7 mouse cellular contexts compared by ENCODE assay signal in genomic region chr4:41741158-41741560, GRCm38 (mm10). TPM values are rescaled to one million over a fixed set of nuclear protein-coding genes. Genes with fewer than 3 reads are reported as not detected.
DNase-seq lines count a peak whose midpoint lies in the region; ATAC-seq lines count a peak whose summit lies in the region.

No protein-coding gene starts in this region.

- peak overlapping the region; percentile 88 for H3K27ac ChIP-seq in limb, embryonic 10.5 days
- peak overlapping the region; percentile 81 for H3K27ac ChIP-seq in midbrain, embryonic 13.5 days

- peak overlapping the region; percentile 75 for H3K4me3 ChIP-seq in limb, embryonic 10.5 days
- peak overlapping the region; percentile 64 for H3K4me3 ChIP-seq in midbrain, embryonic 13.5 days (replicated peaks)

- WGBS in limb, embryonic 10.5 days: under 1% methylated on average over 27 of the region's 27 CpGs
- WGBS in midbrain, embryonic 13.5 days: under 1% methylated on average over 27 of the region's 27 CpGs

- no peaks in the 10 kb centered on the region for H3K27me3 ChIP-seq in limb, embryonic 10.5 days (ENCODE audit: low read depth, poor library complexity, severe bottlenecking)
- peaks cover 3% of the 10 kb centered on the region; the same call in 1 of the 2 replicates for H3K27me3 ChIP-seq in midbrain, embryonic 13.5 days

- peaks cover 4% of the 10 kb centered on the region; the same call in 1 of the 2 replicates for H3K9me3 ChIP-seq in limb, embryonic 10.5 days (replicated peaks)
- peaks cover 4% of the 10 kb centered on the region; the same call in 1 of the 2 replicates for H3K9me3 ChIP-seq in midbrain, embryonic 13.5 days

- peak; percentile 93 for DNase-seq in adrenal gland, adult 8-10 months
- DNase-seq in embryo, embryonic 9.5 days (ENCODE audit: extremely low spot score): peak; percentile 95
- DNase-seq in gastrocnemius, postnatal 4 days (ENCODE audit: low spot score in 2 of 2): peak; percentile 77 to 88
- DNase-seq in kidney, adult 11 months: peak; percentile 96
- DNase-seq in limb, embryonic 10.5 days (ENCODE audit: low spot score): peak; percentile 92
- DNase-seq in spleen, adult 12 weeks (ENCODE audit: low spot score): peak; percentile 86

- H3K36me3 ChIP-seq in limb, embryonic 10.5 days: peaks cover 16% of the 10 kb centered on the region
- H3K36me3 ChIP-seq in midbrain, embryonic 13.5 days: peaks cover 13% of the 10 kb centered on the region; the same call in 1 of the 2 replicates

- ATAC-seq in midbrain, embryonic 13.5 days: peak; percentile 96

- H3K4me1 ChIP-seq in limb, embryonic 10.5 days: peaks cover 39% of the 10 kb centered on the region
- H3K4me1 ChIP-seq in midbrain, embryonic 13.5 days (replicated peaks): peaks cover 21% of the 10 kb centered on the region

- peak overlapping the region; percentile 83 for H3K4me2 ChIP-seq in midbrain, embryonic 13.5 days (replicated peaks)

- H3K9ac ChIP-seq in midbrain, embryonic 13.5 days (replicated peaks): peak overlapping the region; percentile 79

RNA-seq across cellular contexts. Expression of gene Arid3c, which starts 10.2 kb away (rescaled TPM):
- total RNA-seq in adrenal gland, adult 8-10 months (2022): not detected
- not detected for total RNA-seq in gastrocnemius, postnatal 4 days (2021)
- not detected in 2 replicates for polyA plus RNA-seq in limb, embryonic 10.5 days (2016; fragmentation: Nextera tagmentation; extraction: Ambion mirVana)
- 0.26 and 0.32 TPM in 2 replicates for polyA plus RNA-seq in midbrain, embryonic 13.5 days (2015; fragmentation: Nextera tagmentation; extraction: Ambion mirVana)

RNA-seq across cellular contexts. Expression of gene Galt, which starts 13.9 kb away (rescaled TPM):
- total RNA-seq in adrenal gland, adult 8-10 months (2022): 10 to 100 TPM; 40.1 to 62.7 (median 51.0) TPM
- 10 to 100 TPM; 24.0 to 24.1 TPM for total RNA-seq in gastrocnemius, postnatal 4 days (2021)
- 33.7 and 37.6 TPM in 2 replicates for polyA plus RNA-seq in limb, embryonic 10.5 days (2016; fragmentation: Nextera tagmentation; extraction: Ambion mirVana)
- polyA plus RNA-seq in midbrain, embryonic 13.5 days (2015; fragmentation: Nextera tagmentation; extraction: Ambion mirVana): 29.7 and 30.0 TPM in 2 replicates

RNA-seq across cellular contexts. Expression of gene Sigmar1, which starts 14.8 kb away (rescaled TPM):
- total RNA-seq in adrenal gland, adult 8-10 months (2022): 10 to 100 TPM; 74.2 to 81.7 (median 78.8) TPM
- 10 to 100 TPM; 25.7 to 27.4 TPM for total RNA-seq in gastrocnemius, postnatal 4 days (2021)
- polyA plus RNA-seq in limb, embryonic 10.5 days (2016; fragmentation: Nextera tagmentation; extraction: Ambion mirVana): 83.7 and 91.1 TPM in 2 replicates
- 47.9 and 49.9 TPM in 2 replicates for polyA plus RNA-seq in midbrain, embryonic 13.5 days (2015; fragmentation: Nextera tagmentation; extraction: Ambion mirVana)

RNA-seq across cellular contexts. Expression of gene Dctn3, which starts 18.2 kb away (rescaled TPM):
- 100 to 1,000 TPM; 113 to 133 (median 119) TPM for total RNA-seq in adrenal gland, adult 8-10 months (2022)
- 10 to 100 TPM; 49.8 to 52.9 TPM for total RNA-seq in gastrocnemius, postnatal 4 days (2021)
- polyA plus RNA-seq in limb, embryonic 10.5 days (2016; fragmentation: Nextera tagmentation; extraction: Ambion mirVana): 118 and 123 TPM in 2 replicates
- polyA plus RNA-seq in midbrain, embryonic 13.5 days (2015; fragmentation: Nextera tagmentation; extraction: Ambion mirVana): 270 and 278 TPM in 2 replicates

RNA-seq across cellular contexts. Expression of gene Rpp25l, which starts 27.8 kb away (rescaled TPM):
- 10 to 100 TPM; 35.0 to 44.4 (median 41.8) TPM for total RNA-seq in adrenal gland, adult 8-10 months (2022)
- 10 to 100 TPM; 36.8 to 40.5 TPM for total RNA-seq in gastrocnemius, postnatal 4 days (2021)
- 93.6 and 101 TPM in 2 replicates for polyA plus RNA-seq in limb, embryonic 10.5 days (2016; fragmentation: Nextera tagmentation; extraction: Ambion mirVana)
- 63.9 and 67.4 TPM in 2 replicates for polyA plus RNA-seq in midbrain, embryonic 13.5 days (2015; fragmentation: Nextera tagmentation; extraction: Ambion mirVana)

Comparison
In these comparisons a context has a peak if more than half of its experiments do, and no peak if none do; other contexts are left out.
1. Peak in every context shown above with its lines: DNase-seq, ATAC-seq, H3K4me3 ChIP-seq and H3K27ac ChIP-seq.